Mouse (Mus musculus) spleen, adult 2 months (tissue): ENCODE measurements around the gene Otop2.

Experiments
- CTCF ChIP-seq: fragments of 200-500 bp; IDR thresholded peaks from 2 replicates; pipeline ENCODE4 v1.5.1; 2011; ENCODE audit warnings: mild to moderate bottlenecking, inconsistent platforms; ENCODE audit not compliant: insufficient read depth, insufficient read length, insufficient replicate concordance; ENCODE audit errors: extremely low read depth
- POLR2A ChIP-seq: fragments of 200-500 bp; IDR thresholded peaks from 2 replicates; pipeline ENCODE4 v1.6.1; 2011; ENCODE audit warnings: low read depth, low read length, inconsistent platforms

DNA sequence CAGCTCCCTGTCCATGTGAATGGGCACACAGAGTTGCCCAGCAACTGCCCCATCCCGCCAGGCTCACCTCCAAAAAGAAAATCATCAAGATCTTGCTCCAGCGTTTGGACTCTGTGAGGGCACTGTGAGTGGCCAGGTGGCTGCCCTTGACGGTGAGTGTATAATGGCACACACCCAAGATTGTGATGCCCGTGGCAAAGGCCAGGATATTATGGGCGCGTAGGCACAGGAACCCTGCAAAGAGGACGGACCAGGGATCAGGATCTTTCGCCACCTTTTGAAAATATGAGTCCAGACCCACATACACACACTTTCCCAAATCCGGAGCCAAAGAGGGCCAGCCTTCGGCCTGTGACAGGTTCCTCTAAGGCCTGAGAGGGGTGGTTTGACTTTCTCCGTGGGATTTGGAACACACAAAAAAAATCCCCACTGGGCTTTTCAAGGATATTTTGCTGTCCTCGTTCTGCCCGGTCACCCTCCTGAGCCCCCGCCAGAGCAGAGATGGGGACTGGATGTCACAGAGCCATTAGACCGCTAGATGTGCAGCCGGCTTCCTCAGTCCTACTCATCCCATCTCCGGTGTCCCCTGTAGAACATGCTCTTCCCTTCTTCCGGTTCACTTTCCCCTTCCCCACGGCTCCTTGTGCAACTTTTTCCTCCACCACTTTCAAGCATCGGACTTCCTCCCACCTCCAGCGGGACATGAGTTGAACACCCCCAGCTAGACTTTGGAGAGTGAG lies 10.3 kb upstream of the Otop2 start:
- TF ChIP-seq CTCF (no peak), POLR2A (no peak)
